Mouse (Mus musculus): ENCODE measurements around the gene Olfr1338.
"Not testable (repeated sequence)": the region's sequence is repeated elsewhere in the genome, so short reads cannot be mapped to it uniquely, and the experiment has no call there.

The Olfr1338 gene

GRCm38 (mm10) chr4:118758637-118759036, at the start of gene Olfr1338:
TSS of gene Olfr1338 (minus strand) at chr4:118758737.
- DNase-seq (ENCODE audit: low read depth), result no peak

DNA sequence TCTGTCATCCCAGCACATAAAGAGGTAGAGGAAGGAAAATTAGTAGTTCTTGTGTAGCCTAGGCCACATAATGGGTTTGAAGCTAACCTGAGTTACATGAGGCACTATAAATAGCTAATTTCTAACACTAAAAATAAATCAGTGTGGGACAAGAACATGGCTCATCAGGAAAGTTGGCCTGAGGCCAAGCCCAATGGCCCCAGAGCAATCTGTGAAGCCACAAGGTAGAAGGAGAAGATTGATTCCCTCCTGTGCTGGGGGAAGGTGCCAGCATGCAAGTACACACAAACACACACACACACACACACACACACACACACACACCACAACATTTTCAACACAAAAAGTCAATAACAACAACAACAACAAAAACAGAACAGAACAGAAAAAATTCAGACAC, 34.3 kb upstream of the Olfr1338 start:
- not testable (repeated sequence) for DNase-seq (ENCODE audit: low read depth)

DNA sequence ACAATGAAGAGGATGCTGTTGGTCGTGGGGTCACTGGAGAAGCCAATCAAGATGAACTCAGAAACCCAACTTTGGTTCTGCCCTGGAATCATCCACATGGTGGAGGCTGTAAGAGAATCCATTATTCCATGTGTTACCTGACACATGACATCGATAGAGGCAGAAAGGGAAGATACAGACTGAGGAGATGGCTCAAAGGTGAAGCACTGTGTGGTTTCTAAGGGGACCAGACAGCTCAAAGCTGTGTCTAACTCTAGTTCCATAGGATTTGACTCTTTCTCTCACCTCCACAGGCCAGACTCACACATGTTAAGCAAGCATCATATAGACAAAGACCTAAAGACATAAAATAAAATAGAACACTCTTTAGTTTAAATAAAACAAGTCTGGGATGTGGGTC, 23.9 kb upstream of the Olfr1338 start, which contains the start of gene Olfr1337:
Gene Olfr1337, minus strand, starts transcription at position 101 of the 400 bp plus-strand sequence.
- DNase-seq (ENCODE audit: low read depth), result no peak

DNA sequence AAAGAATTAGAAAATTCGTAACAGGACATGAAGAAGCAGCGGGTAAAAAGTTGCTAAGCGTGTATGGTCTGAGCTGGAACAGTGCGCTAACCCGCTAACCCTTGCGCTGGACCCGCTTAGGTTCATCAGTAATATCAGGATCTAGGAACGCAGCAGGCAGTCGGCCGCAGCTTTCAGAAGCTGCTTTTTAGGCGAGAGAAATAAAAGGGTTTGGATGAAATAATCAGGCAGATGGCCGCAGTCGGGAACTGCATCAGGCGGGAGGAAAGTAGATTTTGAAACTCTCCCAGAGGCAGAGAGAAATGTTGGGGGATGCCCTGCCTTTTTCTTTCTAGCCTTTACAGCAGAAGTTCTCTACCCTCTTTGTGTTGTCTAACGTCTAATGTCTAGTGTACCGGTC, 16.7 kb downstream of the Olfr1338 start:
- no peak for DNase-seq (ENCODE audit: low read depth)

- DNase-seq (ENCODE audit: low read depth), result no peak
Measured at GRCm38 (mm10) chr4:118740988-118741698, 17.4 kb downstream of the Olfr1338 start.

DNA sequence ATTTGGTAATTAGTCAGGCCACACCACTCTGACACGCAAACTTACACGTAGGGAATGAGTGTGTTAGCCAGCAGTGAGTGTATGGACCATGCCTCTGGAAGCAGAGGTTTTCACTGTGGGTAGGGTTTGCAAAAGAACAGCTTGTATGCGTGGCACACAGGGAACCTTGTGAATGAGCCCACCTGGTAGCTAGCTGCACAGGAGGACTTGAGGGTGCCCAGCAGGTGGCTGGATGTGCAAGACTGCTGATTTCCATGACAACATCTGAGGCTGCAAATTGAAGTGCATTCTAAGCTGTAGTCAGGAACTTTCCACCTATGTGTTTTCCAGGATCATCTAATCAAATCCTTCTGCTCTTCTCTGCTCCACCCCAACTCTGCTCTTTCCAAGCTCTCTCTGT, 19.0 kb downstream of the Olfr1338 start:
- DNase-seq (ENCODE audit: low read depth), result no peak

DNA sequence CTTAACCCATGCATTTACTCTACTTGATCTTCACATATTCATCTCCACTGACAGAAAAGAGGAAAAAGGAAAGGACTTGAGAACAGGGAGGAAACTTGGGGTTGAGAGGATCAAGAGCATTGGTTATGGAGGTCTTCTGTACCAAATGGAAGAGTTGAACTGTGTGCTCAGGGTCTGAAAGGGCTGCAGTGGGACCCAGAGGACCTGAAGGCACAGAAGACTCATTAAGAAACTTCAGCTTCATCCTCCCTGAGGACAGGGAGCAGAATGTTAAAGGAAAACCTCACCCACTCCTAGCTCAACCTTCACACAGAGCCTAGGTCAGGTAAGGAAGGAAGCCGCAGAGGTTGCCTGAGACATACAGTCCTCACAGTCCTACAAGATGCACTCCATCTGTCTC, 26.7 kb downstream of the Olfr1338 start, which contains the start of gene Olfr1339:
Gene Olfr1339, plus strand, starts transcription at position 301 of the 400 bp plus-strand sequence.
- DNase-seq (ENCODE audit: low read depth), result no peak

DNA sequence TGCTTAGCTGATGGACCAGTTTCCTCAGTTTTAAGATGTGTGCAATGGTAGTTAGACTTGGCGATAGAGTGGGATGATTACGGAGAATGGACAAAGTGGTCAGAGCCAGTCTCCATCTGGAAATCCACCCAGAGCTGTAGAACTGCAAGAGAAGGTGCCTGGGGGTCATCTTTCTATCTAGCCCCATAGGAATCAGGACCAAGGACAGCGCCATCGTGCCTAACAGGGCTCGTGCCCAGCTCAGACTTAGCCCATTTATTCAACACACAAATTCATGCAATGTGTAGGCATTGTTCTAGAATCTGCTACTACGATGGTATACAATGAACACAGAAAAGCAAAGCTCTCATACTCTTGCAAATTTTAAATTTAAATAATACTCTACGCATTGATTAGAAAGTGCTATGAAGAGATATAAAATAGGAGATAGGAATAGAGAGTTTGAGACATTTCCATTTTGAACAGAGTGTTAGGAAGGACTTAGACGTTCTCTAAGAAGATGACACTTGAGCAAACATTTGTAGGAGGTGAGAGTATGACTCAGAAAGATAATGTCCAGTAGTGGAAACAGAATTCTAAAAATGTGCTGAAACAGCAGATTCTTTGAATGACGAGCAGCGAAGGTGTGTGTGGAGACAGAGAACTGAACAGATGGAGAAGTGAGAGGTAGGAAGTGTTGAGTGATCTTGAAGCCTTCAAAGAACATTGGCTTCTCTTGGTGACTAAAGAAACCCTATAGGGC, 36.6 kb downstream of the Olfr1338 start:
- DNase-seq (ENCODE audit: low read depth), result peak; percentile 14

- no peak for DNase-seq (ENCODE audit: low read depth)
Measured at GRCm38 (mm10) chr4:118719838-118720237, 38.7 kb downstream of the Olfr1338 start, which contains the start of gene Olfr1340. TSS of gene Olfr1340 (plus strand) at chr4:118720138.

DNA sequence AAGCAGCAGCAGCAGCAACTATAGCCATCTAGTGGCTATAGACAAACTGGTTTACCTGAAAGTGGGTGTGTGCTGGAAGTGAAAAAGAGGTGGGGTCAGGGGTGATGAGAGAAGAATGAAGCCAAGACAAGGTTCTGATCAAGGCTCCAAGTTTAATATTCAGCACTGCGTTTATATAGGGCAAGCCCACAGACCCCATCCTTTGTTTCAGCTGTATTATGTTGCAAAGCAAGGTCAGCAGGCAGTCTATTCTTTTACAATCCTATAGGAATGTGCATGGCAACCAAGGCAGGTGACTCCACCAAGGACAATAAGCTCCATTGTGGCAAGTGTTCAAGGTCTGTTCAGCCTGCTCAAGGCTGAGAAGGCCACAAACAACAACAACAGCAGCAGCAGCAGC, 46.9 kb downstream of the Olfr1338 start:
- no peak for DNase-seq (ENCODE audit: low read depth)

DNA sequence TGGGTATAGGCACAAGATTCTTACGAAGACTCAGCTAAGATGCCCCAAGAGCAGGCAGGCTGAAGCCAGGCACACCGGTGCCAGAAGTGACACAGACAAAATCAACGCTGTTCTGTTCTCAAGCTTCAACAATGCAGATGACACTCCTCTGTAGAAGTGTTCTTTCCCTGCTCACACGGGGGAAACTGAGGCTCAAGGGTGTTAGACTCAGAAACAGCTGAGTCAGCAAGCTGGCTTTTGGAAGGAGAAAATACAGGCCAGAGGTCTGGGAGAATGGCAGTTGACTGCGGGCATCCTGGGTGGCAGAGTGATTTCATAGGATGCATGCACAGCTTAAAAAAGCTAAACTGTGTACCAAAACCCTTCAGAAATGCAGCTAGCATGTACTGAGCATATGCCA, 50.5 kb downstream of the Olfr1338 start:
- DNase-seq (ENCODE audit: low read depth), result no peak

- no peak for DNase-seq (ENCODE audit: low read depth)
Measured at GRCm38 (mm10) chr4:118703223-118703622, 55.3 kb downstream of the Olfr1338 start, which contains the start of gene Olfr1341. TSS of gene Olfr1341 (plus strand) at chr4:118703523.
